Mouse (Mus musculus): ENCODE data around the gene Hist1h4a.

GRCm38 (mm10) chr13:23763242-23763585 is 2.2 kb upstream of the Hist1h4a start:
- no peak for TF ChIP-seq CTCF (IDR thresholded peaks at IDR 0.05; ENCODE audit: insufficient read depth, low read depth, low read length)
- no peak for TF ChIP-seq POLR2A (IDR thresholded peaks at IDR 0.05; ENCODE audit: insufficient read depth, low read depth, low read length)
